Mouse (Mus musculus) embryo, embryonic 9.5 days (tissue): ENCODE measurements around the gene Ripk3.

Source experiments
- DNase-seq: peaks from one replicate; pipeline ENCODE4 v3.0.0-alpha.2; 2017; ENCODE audit errors: extremely low spot score

The Ripk3 gene

DNA sequence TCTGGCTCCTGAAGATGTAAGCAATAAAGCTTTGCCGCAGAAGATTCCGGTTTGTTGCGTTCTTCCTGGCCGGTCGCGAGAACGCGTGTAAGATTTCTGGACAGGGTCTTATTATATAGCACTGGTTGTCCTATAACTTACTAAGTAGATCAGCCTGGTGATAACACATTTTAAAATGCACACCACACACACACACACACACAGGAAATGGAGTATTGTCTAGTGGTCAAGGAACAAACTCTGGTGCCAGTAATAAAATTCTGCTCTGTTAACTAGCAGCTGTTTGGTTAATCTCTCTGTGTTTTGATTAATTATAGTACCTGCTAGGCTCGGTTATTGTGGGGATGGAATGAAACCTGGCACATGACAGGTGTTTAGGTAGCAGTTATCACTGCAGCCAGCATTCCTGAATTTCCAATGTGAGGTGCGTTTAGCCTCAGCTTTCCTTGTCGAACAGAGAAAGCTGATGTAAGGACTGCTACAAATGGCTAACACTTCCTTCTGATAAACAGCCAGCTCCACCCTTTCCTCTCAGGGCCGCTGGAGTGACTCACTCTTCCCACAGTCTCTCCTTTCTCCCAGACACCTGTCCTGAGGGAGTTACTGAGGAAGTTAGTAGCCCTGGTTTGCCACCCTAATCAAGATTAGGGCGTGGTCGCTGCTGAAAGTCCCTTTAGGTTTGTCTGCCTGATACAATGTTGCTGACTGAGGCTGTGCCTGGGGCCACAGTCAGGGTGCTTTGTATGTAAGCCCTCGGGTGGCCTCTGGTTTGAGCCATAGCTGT, 6.9 kb upstream of the Ripk3 start:
- no peak for DNase-seq

- DNase-seq, result no peak
Measured at GRCm38 (mm10) chr14:55793946-55794345, 5.3 kb upstream of the Ripk3 start.

DNA sequence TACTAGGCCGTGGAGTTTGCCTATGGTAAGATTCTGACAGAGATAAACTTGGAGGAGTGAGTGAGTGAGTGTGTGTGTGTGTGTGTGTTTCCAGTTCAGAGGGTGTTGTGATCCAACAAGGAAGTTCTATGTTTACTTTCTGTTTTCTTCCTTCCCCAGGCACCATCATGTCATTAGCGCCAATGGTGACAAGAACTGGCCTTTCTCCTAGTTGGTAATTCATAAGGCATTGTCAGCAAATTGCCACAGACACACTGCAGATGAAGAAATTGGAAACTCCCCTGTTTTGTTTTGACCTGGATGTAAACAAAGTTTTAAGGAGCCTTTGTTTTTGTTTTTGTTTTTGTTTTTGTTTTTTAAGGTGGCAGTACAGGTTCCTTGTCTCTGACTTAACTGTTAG, 4.8 kb upstream of the Ripk3 start:
- no peak for DNase-seq

- no peak for DNase-seq
Measured at GRCm38 (mm10) chr14:55787731-55788130, 934 bp downstream of the Ripk3 start.

- DNase-seq, result no peak
Measured at GRCm38 (mm10) chr14:55785195-55785594, 3.5 kb downstream of the Ripk3 start.

DNA sequence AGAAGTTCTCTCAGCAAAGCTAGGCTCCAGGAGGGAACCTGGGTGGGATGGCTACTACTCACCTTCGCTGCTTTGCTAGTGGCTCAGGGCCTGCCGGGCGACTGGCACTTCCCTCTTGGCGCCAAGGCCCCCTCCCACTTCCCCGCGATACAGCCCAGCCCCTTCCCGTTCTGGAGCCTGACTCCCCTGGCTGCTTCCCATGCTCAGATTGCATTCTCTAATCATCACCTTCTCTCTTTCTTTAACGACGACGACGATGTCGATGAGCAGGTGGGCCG, 4.8 kb downstream of the Ripk3 start, which contains the start of gene Adcy4:
Gene Adcy4 (minus strand): TSS at position 138 of the 278 bp plus-strand sequence.
- no peak for DNase-seq

DNA sequence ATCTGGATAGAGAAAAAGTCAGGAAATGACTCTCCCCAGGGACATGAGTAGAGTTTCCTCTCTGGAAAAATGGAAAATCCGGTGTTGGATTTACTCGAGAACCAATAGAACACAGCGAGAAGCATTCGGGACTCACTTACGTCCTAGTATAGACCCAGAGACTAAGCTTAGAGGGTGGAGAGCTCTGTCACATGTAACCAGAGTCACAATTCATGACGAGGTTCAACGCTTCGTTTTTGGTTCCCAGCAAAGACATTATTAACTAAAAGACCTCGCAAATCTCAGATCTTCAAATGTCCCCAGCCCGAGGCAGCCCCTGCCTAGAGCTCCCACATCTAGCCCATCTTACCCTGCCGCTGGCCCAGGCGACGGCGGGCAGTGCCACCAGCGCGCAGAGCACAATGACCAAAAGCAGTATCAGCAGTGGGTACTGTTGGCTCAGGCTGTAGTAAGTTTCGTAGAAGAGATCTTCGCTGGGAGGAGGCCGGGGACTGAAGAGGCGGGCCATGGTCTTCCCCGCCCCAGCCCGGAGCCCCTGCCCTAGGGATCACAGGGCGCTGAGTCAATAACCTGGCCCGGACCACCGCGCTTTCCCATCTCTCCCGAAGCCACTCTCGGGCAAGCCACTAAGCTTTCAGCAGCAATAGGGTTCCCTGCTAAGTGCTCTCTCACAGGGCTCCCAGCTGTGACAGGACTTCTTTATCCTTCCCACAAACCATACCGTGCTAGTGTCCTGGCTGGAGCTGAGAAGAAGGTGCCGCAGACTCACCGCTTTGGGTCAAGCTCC, 5.3 kb downstream of the Ripk3 start:
- DNase-seq, result peak; percentile 45

GRCm38 (mm10) chr14:55782361-55782960, 6.2 kb downstream of the Ripk3 start:
- no peak for DNase-seq

DNA sequence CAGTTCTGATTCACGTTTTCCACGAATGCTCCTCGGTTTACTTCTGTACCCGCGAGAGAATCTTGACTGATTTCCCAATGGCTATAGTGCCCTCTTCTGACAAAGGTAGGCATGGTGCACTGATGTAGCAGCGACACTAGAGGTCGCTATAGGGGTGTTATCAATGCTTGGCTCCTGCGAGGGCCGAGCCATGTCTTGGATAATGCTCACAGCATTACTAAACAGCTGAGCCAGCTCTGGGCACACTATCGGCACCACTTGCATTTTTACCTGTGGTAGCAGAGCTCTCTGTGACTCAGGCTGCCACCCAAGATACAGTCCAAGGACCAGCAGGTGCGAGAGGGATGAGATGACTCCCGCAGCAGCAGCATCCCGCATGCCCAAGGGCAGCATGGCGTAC, 7.4 kb downstream of the Ripk3 start:
- peak; percentile 71 for DNase-seq

GRCm38 (mm10) chr14:55780736-55781135, 7.9 kb downstream of the Ripk3 start:
- no peak for DNase-seq

- DNase-seq, result no peak
Measured at GRCm38 (mm10) chr14:55779656-55780055, 9.0 kb downstream of the Ripk3 start.

GRCm38 (mm10) chr14:55778686-55779085, 10.0 kb downstream of the Ripk3 start:
- no peak for DNase-seq

DNA sequence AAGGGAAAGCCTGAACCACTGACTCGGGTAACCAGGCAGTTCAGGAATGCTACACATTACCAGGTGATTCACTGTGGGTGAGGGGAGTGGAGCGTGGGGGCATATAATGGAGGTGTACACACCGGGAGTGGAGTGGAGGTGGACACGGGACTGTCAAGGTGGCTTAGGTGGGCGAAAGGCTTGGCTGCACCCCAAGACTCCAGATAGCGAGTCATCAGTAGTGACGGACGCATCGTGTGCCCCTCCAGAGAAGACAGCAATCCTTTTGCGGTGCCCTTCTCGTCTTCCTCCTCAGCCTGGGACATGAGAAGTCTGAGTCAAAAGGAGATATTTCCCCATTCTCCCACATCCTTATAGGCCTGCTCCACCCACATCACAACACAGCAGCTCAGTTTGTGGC, 10.9 kb downstream of the Ripk3 start:
- no peak for DNase-seq

GRCm38 (mm10) chr14:55777176-55777575, 11.5 kb downstream of the Ripk3 start:
- DNase-seq, result no peak

DNA sequence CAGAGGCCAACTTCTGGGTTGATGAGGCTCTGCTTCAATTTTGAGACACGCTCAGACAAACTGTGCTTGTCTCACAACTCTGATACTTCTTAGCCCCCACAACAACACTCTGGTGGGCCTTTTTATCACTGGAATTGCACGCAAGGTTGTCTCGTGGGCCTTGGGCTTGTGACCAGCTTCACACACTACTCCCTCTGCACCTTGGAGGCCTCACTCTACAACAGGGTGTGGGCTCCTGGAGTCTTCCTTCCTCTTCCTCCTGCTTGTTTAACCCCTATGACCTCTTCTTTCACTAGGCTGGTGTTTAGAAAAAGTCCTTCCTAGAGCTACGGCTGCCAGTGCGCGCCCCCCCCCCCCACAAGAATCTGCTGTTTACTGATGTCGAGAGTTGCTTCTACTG, 12.0 kb downstream of the Ripk3 start:
- DNase-seq, result no peak

- no peak for DNase-seq
Measured at GRCm38 (mm10) chr14:55769087-55769703, 19.5 kb downstream of the Ripk3 start.

GRCm38 (mm10) chr14:55768555-55768954, 20.1 kb downstream of the Ripk3 start:
- DNase-seq, result no peak

GRCm38 (mm10) chr14:55767519-55768414, 20.9 kb downstream of the Ripk3 start:
- DNase-seq, result peak; percentile 67

DNA sequence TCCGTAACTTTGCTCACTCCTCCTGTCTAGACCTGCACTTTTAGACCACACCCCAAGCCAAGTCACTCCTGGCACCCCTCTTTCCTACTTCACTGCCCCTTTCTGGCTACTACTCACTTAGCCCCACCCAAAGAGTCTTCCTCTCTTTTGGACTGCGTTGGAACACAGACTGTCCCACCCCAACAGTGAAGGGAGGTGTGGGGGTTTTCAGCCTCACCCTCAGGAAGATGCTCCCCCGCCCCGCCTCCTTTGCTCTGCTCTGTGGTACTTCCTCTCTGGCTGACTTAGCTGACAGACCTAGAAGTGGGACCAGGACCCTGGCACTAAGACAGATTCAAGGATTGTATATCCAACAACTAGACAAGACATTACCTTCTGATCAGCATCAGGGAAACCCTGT, 23.0 kb downstream of the Ripk3 start, which contains the start of gene Ltb4r1:
Gene Ltb4r1 (plus strand): TSS at position 267 of the 400 bp plus-strand sequence.
- DNase-seq, result no peak

DNA sequence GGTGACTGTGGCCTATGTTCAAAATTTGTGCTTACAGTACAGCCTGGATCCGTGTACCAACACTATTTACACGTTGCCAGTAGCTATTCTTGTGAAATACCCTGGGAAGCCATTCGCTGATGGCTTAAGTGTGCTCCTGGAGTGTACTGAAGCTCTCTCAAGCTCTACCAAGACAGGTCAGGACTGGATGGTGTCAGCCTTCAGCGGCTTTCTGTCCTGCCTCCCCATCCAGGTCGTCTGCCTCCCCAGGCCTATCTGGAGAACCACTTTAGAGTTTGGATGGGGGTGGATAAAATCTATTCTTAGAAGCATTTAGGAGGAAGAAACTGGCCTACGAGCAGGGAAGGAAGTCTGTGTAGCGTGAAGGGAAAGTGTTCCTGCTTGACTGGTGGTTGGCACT, 25.5 kb downstream of the Ripk3 start:
- DNase-seq, result no peak
